Mouse (Mus musculus) heart, postnatal 0 days (tissue): ENCODE measurements around the gene Prr29.

ENCODE experiments used
- CTCF ChIP-seq: IDR thresholded peaks from 2 replicates; pipeline ENCODE4 v1.5.1; 2016; ENCODE audit warnings: antibody characterized with exemption, control low read depth, low read depth
- EP300 ChIP-seq: IDR thresholded peaks from 2 replicates; pipeline ENCODE4 v1.6.1; 2016; ENCODE audit warnings: antibody characterized with exemption, low read depth

DNA sequence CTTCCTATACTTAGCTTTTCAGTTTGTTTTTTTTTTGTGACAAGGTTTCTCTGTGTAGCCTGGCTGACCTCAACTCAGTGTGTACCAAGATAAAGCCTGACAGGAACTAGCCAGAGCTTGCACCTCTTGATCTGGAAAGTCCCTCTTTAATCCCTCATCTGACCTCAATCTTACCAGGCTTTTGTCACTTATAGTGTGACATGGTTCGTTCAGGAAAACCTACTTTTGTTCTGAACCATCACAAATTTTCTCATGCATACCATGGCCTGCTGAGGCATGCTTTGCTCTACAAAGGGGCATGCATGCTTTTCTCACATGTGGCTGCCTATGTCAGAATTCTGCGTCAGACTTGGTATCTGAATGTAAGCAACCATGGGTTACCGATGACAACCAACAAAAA lies 51.1 kb downstream of the Prr29 start:
- TF ChIP-seq CTCF = no peak
- TF ChIP-seq EP300 = no peak
